Mouse (Mus musculus) cerebellum, postnatal 14 days (tissue): ENCODE results near the gene 4933416C03Rik.

Experiments
- DNase-seq, 2 experiments: peaks; one replicate each; pipeline ENCODE4 v3.0.0; 2021; ENCODE audit warnings: mixed read lengths in 2 of 2

4933416C03Rik gene

GRCm38 (mm10) chr10:116078636-116079035 lies 35.1 kb downstream of the 4933416C03Rik start:
- DNase-seq, result no peak

- DNase-seq, result no peak
Measured at GRCm38 (mm10) chr10:116075954-116076353, 37.8 kb downstream of the 4933416C03Rik start.
